Mouse (Mus musculus): Measurements from ENCODE around the gene Zswim3.

The Zswim3 gene

DNA sequence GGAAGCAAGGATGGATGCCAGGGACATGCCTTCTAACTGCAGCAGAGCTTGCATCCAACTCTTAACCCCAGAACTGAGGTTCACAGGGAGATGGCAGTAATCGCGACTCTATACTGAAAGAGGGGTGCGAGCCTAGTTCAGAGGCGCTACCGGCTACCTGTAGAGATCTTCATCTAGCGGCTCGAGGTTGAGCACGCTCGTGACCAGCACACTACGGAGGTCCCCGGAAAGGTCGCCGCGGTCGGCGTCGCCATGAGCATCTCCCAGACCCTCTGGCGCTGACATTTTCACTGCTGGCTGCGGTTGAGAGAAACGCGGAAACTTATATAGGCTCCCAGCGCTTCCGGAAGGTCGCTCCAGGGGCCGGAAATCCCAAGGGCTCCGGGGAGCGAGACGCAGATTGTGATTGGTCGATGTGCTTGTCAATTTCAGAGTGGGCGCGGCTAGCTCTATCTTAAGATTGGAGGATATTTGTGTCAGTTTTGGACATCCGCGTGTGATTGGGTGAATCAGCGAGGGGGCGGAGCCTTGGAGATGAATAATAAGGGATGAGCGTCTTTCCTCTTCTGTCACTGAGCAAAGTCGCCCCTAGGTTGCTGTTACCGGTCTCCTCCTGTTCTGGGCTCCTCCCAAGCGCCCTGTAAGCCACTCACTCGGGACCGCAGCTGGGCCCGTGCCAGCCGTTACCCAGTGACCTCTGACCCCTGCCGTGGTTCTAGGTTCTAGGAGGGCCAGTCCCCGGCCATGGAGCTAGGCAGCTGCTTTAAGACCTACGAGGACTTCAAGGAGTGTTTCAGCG is at the start of gene Zswim3, which contains the start of gene Acot8:
Gene Zswim3, plus strand, starts transcription at position 566 of the 799 bp plus-strand sequence.
Gene Acot8, minus strand, starts transcription at position 350 of the 799 bp plus-strand sequence.
- peak; percentile 97 for DNase-seq (ENCODE audit: low spot score)

DNA sequence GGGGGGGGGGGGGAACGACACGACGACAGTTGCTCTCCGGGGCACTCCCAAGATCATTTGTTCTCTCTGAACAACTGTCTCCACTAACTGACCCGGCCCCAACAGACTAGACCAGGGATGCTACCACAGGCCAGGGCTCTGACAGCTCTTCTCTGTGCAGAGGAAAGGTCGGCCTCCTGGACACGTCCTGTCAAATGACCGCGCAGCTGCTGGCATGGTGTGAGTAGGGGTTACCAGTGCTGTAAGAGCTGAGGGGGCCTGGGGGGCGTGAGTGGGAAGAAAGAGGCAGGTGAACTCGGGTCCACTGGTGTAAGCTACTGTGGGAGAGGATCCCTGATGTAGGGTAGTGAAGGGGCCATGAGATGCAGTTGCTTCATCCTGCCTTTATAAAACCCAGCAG is 47.1 kb upstream of the Zswim3 start:
- DNase-seq (ENCODE audit: low spot score): no peak

DNA sequence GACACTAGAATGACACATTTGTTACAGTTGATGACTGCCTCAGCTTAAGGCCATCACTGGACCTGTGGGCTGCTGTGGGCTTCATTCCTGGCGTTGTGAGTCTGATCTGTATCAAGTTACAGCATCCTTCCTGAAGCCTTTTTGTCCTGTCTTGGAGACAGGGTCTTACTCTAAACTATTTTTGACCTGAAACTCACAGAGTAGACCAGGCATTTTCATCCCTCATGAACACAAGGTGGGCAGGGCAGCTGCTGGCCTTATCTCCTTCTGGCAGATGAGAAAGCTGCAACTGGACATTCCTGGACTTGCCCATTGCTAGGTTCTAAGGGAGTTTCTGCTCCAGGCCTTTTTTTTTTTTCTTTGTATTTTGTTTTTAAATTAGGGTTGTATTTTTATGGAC is 46.2 kb upstream of the Zswim3 start:
- DNase-seq (ENCODE audit: low spot score): no peak

DNA sequence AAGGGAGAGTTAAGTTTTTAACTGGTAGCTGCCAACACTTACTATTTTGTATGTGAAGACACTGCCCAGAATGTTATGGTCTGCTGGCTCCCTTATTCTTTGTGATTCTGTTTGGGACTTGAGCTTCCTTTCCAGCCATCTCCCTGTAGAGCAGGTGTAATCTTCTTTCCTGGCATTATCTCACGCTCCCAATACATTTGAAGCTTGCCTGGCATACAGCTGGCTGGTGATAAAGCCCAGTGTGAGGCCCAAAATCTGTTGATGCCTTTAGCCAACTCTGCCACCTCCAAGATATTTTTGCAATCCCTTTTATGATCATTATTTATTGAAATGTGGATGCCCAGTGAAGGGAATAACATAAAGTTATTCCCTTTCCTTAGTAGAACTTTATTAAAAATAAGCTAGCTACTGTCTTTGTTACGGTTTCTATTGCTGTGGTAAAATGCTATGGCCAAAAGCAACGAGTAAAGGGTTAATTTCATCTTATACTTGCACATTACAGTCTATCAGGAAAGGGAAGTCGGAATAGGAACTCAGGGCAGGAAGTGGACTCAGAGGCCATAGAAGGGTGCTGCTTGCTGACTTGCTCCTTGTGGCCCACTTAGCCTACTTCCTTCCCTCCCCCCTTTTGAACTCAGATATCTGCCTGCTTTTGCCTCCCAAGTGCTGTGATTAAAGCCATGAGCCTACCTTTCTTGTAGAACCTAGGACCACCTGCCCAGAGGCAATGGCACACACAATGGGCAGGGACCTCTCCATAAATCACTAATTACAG is 44.7 kb upstream of the Zswim3 start:
- no peak for DNase-seq (ENCODE audit: low spot score)

DNA sequence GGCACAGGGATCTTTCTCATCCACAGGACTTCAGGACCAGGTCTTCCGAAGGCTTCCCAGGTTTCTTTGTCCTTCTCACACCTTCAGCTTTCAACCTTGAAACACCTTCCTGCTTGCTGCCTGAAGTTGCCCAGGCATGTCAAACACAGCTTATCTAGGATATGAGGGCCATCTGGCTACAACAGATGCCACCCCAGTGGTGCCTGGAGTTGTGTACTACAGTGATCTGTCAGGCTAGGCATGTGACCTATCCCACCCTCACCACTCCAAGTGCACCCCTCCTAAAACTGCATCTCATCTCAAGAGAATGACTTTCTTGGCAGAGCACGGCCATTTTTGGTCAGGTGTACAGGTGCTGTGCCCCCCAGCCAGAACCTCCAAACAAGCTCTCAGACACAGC is 43.4 kb upstream of the Zswim3 start:
- no peak for DNase-seq (ENCODE audit: low spot score)

DNA sequence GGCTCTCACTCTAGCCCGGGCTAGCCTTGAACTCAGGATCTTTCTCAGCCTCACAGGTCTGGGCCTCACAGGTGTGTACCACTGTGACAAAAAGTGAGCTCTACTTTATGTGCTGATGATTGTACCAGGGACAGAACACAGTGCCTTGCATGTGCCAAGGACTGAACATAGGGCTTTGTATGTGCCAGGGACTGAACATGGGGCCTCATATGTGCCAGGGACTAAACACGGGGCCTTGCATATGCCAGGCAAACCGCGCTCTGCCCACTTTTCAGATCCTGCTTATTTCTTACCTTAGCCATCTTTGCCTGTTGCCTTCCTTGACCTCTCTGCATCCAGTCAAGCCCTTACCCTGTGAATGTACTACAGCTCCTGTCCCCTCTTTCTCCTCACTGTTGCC is 42.9 kb upstream of the Zswim3 start:
- DNase-seq (ENCODE audit: low spot score): no peak

DNA sequence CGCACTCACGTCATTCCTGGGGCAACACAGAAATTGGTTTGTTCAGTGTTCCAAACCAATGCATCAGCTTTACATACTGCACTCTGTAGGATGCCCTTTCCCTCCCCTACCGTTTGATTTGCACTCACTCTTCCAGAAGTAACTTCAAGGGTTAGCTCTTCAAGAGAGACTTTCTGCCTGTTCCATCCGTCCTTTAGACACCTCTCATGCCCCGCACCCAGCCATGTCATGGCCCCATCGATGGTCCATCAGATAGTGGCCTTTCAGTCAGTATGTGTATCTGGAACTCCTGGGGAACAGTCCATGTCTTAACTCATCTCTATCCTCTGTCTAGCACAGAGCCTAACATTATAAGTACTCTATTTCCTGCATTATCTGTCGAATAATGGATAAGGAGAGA is 42.3 kb upstream of the Zswim3 start:
- no peak for DNase-seq (ENCODE audit: low spot score)

DNA sequence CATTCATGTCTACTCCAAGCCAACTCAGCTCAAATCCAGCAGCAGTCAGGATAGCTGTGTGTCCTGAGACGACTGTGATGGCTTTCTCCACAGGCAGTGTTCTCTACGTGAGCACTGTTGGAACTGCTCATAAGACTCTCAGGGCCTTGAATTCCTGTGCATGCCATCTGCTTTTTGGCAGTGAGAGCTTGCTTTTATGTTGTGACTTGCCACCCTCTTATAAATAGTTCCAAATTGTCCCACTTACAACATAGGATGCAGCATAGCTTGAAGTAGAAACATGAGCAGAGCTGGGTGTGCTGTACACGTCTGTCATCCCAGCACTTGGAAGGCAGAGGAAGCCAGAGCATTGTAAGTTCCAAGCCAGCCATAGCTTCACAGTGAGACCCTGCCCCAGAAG is 39.1 kb upstream of the Zswim3 start:
- no peak for DNase-seq (ENCODE audit: low spot score)

DNA sequence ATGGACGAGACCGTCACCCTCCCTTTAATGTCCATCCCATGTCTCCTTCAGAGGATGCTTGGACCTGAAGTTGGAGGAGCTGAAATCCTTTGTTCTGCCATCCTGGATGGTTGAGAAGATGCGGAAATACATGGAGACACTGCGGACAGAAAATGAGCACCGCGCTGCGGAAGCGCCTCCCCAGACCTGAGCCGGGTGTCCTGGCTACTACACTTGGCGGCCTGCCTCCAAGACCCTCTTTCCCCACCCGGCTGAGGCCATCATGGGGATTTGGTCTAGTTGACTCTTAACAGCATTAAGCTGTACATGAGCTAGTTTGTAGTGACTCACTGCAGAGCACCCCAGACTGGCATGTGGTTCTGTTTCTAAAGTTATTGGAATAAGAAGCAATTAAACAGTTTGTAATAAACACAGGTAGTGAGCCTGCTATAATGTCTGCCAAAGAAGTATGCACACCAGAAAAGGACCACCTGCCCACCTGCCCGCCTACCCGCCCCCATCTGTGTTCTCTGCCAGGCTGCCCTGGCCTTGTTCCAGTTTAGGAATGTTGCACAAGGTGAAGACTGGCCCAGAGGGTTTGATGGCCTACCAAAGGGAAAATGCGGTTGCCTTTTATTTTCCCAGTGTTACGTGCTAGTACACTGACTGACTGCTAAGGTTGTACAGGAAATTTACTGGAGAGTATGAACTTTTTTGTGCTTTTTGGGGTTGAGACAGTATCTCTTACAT is 36.9 kb upstream of the Zswim3 start:
- DNase-seq (ENCODE audit: low spot score): no peak

DNA sequence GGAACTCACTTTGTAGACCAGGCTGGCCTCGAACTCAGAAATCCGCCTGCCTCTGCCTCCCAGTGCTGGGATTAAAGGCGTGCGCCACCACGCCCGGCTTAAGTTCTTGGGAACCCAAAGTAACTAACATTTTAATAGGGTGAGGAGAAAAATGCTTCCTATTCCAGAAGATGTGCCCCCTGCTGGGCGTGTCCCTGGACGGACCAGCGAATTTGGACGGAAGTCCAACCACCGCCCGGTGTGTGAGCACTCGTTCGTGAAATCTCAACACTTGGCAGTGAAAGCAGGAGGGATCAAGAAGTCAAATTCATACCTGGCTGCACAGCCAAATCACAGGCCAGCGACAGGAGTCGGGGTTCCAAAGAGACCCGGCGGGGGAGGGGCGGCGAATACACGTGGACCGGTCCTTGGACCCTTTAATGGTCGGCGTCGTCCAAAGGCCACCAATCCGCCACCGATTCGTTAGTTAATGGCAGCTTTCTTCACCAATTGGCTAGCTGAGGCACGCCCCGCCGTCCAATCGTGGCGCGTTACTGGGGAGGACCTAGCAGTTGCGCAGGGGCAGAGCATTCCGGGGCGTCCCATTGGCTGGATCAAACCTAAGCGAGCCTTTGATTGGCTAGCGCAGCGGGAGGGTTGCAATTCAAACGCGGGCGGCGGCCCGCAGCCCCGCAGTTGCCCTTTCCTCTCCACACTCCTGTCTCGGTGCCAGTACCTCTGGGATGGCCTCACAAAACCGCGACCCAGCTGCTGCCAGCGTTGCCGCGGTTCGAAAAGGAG is 35.5 kb upstream of the Zswim3 start, which contains the start of gene Ube2c:
Gene Ube2c, plus strand, starts transcription at position 641 of the 780 bp plus-strand sequence.
- DNase-seq (ENCODE audit: low spot score): peak; percentile 96

DNA sequence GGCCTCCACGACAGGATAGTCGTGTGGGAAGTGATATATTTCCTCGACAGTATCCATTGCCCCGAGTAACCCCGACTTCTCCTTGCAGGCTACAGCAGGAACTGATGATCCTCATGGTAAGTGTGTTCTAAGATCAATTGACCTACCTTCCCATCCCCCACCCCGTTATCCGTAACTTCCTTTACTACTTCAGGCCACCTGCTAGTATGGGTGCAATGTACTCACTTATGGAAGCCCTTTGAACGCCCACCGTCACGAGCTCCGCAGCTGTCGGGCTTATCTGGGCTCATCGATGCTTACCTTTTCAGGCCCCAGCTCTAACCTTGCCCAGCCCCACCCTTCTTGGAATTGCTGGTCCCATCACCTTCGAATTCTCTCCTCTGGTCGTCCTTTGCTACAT is 34.6 kb upstream of the Zswim3 start:
- DNase-seq (ENCODE audit: low spot score): no peak

DNA sequence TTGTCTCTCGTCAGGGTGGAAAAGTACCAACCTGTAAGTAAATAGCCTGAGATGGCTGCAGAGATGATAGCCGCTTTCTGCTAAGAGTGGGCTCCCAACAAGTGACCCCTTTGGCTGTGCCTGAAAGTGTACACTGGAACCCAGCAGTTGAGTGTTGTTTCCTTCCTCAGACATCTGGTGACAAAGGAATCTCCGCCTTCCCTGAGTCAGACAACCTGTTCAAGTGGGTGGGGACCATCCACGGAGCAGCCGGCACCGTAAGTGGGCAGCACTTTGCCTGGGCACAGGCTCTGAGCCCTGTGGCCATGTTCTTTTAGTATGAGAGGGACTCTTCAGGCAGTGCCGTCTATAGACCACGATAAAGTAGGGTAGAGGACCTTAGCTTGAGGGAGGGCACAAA is 33.8 kb upstream of the Zswim3 start:
- DNase-seq (ENCODE audit: low spot score): no peak

DNA sequence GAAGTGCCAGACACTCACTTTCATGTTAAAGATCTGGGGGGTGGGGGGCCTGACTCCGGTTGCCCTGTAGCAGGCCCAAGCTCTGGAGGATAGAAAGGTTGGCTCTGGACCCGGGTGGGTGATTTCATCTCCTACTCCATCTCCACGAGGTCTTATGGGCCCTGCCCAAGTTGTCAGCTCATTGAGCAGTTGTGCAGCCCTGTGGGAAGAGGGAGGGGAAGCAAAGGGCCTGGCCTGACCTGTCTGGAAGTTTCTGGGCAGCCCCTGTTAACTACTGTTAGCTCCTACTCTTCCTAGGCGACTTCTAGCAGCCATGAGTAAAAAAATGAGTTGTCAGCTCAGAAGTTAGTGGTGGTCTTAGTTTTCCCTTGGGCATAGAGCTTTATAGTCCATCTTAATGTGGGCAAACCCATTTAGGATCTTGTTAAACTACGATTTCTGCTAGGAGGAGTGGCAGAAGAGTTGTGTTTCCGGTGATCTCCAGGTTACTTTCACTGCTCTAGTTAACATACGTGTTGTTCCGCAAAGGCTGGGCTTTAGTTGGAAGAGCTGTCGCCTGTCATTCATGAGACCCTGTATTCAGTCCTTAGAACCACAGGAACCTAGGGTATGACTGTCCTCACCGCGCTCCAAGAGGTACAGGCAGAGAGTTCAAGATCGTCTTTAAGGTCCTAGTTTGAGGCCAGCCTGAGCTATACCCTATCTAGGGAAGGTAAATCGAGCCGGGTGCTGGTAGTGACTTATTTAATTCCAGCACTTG is 31.5 kb upstream of the Zswim3 start:
- DNase-seq (ENCODE audit: low spot score): no peak

DNA sequence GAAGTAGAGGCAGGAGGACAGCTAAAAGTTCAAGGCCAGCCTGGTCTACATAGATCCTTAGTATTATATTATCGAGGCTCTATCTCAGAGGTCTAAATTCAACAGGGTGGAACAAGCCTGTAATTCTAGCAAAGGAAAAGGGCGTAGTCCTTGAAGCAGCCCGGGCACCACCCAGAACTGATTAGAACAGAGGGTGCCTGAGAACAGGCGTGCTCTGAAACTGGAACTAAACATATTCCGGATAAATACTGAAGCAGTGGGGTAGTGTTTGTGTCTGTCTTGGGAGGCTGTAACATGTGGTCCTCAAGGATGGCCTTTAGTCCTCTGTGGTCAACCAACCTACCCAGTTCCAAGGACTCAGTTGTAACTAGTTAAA is 30.9 kb upstream of the Zswim3 start:
- DNase-seq (ENCODE audit: low spot score): no peak

DNA sequence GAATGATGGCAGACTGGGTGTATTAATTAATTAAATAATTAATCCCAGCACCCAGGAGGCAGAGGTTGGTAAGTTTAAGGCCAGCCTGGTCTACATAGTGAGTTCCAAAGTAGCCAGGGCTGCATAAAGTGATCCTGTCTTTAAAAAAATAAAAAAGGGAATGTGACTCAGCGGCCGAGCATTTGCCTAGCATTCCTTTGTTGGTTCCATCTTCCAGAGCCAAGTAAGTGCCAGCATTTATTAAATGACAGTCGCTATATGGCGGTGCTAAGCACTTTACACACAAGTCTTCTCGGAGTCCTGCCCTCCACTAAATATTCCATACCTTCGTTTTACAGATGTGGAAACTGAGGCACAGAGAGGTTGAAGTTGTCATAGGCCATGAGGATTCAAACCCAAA is 28.8 kb upstream of the Zswim3 start:
- no peak for DNase-seq (ENCODE audit: low spot score)

DNA sequence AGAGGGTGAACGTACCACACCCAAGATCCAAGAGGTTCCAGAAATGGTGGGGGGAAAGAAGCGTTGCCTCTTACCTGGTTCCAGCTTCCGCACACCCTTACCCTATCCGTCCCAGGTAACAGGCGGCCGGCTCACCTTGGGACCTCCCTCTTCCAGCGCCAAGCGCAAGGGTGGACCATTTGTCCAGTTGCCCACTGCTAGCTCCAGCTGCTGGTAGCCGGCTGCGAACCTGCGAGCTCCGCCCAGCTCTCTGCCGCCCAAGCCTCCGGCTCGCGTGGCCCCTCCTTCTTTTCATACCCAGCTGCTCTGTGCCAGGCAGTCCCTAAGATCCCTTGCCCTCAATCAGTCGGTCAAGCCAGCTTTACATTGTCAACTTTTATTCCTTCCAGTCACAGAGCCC is 28.1 kb upstream of the Zswim3 start:
- no peak for DNase-seq (ENCODE audit: low spot score)

DNA sequence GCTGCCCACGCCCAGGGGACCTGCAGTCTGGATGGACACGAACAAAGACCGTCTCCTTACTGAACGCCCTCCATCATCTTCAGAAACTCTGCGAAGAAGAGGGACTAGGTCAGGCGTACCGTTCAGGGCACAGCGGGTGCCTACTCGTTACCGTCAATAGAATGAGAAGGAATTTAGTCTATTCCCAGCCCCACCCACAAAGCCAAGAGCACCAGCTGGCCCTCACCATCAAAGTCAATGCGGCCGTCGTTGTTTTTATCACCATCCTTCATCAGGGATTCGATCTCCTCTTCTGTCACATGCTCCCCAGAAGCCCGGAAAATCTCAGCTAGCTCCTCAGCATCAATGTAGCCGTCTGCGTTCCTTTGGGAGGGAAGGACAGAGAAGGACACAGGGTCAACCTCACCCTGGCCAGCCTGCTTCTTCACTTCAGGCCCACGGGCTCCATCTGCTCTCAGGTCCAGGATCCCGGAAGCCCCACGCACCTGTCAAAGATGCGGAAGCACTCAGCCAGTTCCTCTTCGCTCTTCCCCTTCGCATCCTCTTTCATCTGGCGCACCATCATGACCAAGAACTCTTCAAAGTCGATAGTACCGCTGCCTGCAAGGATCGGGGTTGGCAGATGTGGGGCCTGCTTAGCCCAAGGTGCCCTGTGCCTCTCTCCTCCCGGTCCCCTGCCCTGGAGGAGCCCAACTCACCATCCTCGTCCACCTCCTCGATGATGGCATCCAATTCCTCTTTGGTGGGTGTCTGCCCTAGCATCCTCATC is 27.5 kb upstream of the Zswim3 start:
- DNase-seq (ENCODE audit: low spot score): no peak

DNA sequence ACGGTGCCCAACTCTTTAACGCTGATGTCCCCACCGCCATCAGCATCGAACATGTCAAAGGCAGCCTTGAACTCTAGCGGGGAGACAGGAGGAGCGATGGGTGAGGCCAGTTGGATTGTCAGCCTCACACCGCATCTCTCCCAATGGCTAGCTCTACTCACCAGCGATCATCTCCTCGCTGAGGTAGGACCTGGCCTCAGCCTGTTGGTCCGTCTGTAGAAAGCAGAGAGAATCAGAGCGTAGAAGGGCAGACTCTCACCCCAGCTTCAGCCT is 26.9 kb upstream of the Zswim3 start:
- no peak for DNase-seq (ENCODE audit: low spot score)

DNA sequence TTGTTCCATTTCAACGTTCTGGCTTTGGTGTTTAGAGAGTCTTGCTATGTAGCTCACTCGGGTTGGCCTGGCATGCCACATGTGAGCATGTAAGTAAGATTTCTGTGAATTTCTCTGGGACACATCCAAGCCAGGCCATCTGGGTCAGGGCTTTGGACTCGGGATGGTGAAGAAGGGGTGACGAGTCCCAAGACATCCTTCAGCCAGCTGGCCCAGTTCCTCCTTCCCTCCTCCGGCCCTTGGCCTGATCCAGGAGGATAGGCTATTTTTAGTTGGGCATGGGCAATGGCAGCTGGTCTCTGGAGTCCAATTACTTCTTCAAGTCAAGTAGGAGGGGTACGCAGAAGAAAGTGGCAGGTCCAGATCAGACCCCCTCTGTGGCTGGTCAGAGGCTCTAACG is 26.1 kb upstream of the Zswim3 start:
- DNase-seq (ENCODE audit: low spot score): no peak

DNA sequence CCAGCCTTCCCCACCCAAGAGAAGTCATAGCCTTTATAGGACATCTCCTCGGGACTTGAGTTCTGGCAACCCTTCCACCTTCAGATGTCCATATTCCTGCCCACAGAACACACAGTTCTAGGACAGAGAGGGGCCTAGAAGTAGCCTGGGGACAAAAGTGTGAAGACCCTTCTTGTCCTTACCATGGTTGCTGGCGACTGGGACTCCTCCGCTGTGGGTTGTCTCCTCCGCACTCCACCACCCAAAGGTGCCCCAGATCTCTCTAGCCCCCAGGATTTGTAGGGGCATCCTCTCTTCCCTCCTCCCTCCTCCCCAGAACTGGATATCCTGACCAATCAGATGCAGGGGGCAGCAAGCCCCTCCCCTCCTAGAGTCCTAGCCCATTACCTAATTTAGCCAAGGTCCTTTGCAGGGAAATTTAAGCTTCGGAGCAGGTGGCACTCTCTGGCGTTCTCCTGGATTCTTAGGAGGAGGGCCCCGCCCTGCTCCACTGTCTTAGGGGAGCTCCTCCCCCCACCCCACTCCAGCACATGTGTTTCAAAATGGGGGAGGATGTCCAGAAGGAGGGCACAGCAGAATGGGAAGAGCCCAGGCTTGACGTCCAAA is 25.3 kb upstream of the Zswim3 start, which contains the start of gene Tnnc2:
Gene Tnnc2, minus strand, starts transcription at position 487 of the 606 bp plus-strand sequence.
- no peak for DNase-seq (ENCODE audit: low spot score)
